Mouse (Mus musculus): Measurements from ENCODE around the gene Apol6.

- TF ChIP-seq CTCF (conservative IDR thresholded peaks at IDR 0.05 in 1 of 2, IDR thresholded peaks at IDR 0.05 in 1 of 2; ENCODE audit: low read depth in 2 of 2, low read length in 2 of 2) = no peak
- no peak for TF ChIP-seq NELFE (IDR thresholded peaks at IDR 0.05; ENCODE audit: low read depth, low read length)
- TF ChIP-seq MAX (IDR thresholded peaks at IDR 0.05; ENCODE audit: low read length) = no peak
- no peak for TF ChIP-seq JUND (conservative IDR thresholded peaks at IDR 0.05; ENCODE audit: low read depth, low read length)
- TF ChIP-seq EP300 (IDR thresholded peaks at IDR 0.05; ENCODE audit: low read length) = no peak
- no peak for TF ChIP-seq KAT2A (IDR thresholded peaks at IDR 0.05; ENCODE audit: insufficient replicate concordance, low read length)
- TF ChIP-seq POLR2AphosphoS2 (IDR thresholded peaks at IDR 0.05; ENCODE audit: low read depth, low read length) = no peak
Measured at GRCm38 (mm10) chr15:77013753-77014241, 30.7 kb upstream of the Apol6 start.

All from CH12.LX (cell line).